Mouse (Mus musculus): ENCODE measurements at regions not wholly inside any gene's neighbourhood (a gene's known extent, or its start where the extent isn't known, plus 50 kb on each side); places are given as distances from the start of the nearest gene placed in this dataset.

DNA sequence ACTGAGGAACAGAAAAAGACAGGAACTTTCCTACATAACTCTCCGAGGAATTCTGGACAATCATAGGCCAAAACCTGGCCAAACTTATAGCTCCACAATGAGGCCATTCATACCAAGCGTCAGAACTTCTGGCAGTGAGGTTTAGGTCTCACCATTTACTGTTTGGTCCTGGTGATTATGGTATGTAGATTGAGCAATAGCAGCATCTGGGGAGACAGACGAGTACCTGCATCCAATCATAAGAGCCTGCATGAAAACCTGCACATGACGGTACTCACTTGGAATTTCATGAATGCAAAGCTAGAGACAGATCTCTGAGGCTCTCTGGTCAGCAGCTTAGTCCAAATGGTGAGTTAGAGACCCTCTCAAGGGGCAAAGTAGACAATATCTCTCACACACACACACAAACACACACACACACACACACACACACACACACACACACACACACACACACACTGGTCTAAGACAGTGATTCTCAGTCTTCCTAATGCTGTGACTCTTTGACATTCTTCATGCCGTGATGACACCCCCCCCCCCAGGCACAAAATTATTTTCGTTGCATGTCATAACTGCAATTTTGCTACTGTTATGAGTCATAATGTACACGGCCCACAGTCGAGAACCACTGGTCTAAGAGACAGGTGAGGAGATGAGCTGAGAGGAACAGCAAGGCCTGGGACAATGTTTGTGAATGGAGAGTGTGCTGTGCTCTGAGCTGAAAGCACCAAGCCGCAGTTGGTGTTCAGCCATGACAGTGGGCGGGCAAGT lies 522.6 kb upstream of the Atp11b start:
- TF ChIP-seq CTCF (IDR thresholded peaks at IDR 0.05; ENCODE audit: insufficient read depth, low read depth, low read length) (no peak), POLR2A (IDR thresholded peaks at IDR 0.05; ENCODE audit: insufficient read depth, low read depth, low read length) (no peak)
